Mouse (Mus musculus) ES-Bruce4 (cell line): ENCODE data around the gene Galnt16. TPM values are rescaled to one million over a fixed set of nuclear protein-coding genes. Genes with fewer than 3 reads are reported as not detected.

Experiments used
- H3K27ac ChIP-seq: 2 replicates; pipeline ENCODE4 v1.5.1; 2012; ENCODE audit warnings: low read length, inconsistent platforms; ENCODE audit not compliant: insufficient read depth
- H3K27me3 ChIP-seq: 2 replicates; pipeline ENCODE4 v1.6.1; 2012; ENCODE audit warnings: mild to moderate bottlenecking, low read length, inconsistent platforms; ENCODE audit not compliant: control insufficient read depth, poor library complexity, insufficient read depth, severe bottlenecking
- H3K36me3 ChIP-seq: 2 replicates; pipeline ENCODE4 v1.6.1; 2012; ENCODE audit warnings: inconsistent platforms, mild to moderate bottlenecking, low read length, moderate library complexity; ENCODE audit not compliant: control insufficient read depth, poor library complexity, insufficient read depth, severe bottlenecking
- H3K4me1 ChIP-seq: one replicate; pipeline ENCODE4 v1.8.1; 2011; ENCODE audit warnings: low read length; ENCODE audit not compliant: control insufficient read depth, insufficient read depth
- H3K4me3 ChIP-seq: 2 replicates; pipeline ENCODE4 v1.5.1; 2011; ENCODE audit warnings: low read depth, mild to moderate bottlenecking, low read length
- H3K9ac ChIP-seq: 2 replicates; pipeline ENCODE4 v1.6.1; 2012; ENCODE audit warnings: low read depth, mild to moderate bottlenecking, inconsistent platforms; ENCODE audit not compliant: poor library complexity, severe bottlenecking
- H3K9me3 ChIP-seq: replicated peaks from 2 replicates; pipeline ENCODE4 v1.6.1; 2012; ENCODE audit warnings: mild to moderate bottlenecking, low read length, inconsistent platforms; ENCODE audit not compliant: control insufficient read depth, poor library complexity, insufficient read depth, severe bottlenecking
- CTCF ChIP-seq: IDR thresholded peaks from one replicate; pipeline ENCODE4 v1.8.1; 2011; ENCODE audit warnings: low read depth, low read length
- EP300 ChIP-seq: IDR thresholded peaks from 2 replicates; pipeline ENCODE4 v1.6.1; 2011; ENCODE audit warnings: low read depth, low read length; ENCODE audit not compliant: insufficient read depth
- POLR2A ChIP-seq: IDR thresholded peaks from one replicate; pipeline ENCODE4 v1.8.1; 2011; ENCODE audit warnings: low read length; ENCODE audit not compliant: insufficient read depth
- polyA plus RNA-seq: library from polyadenylated mRNA; stranded (reverse); fragments of >200 nt; gene quantifications from 2 replicates; pipeline ENCODE4 v1.2.4, GENCODE M21; 2011; ENCODE audit warnings: low read depth; ENCODE audit not compliant: missing spikeins, insufficient read depth, insufficient read length

Gene Galnt16
- polyA plus RNA-seq, 1 experiment = 0.58 TPM

DNA sequence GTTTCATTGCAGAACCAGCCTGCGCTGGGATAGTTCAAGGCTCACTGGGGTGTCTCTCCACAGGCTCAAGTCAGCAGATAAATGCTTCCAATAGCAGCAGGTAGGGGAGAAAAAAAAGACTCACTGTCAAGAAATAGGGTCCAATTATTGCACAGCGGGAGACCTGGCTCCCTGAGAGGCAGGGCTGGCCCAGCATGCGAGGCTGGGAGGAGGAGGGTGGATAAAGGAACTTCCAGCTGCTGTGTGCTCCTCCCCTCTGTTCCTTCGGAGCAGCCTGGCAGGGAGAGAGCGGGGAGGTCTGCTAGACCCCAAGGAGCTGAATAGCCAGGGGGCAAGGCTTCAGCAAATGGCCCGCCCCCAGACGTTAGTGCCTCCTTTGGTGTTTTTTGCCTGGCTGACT, 7.4 kb downstream of the Galnt16 start:
- no peaks in the 10 kb centered on the region for H3K36me3 ChIP-seq
- TF ChIP-seq EP300 (no peak), POLR2A (no peak), CTCF (no peak)
- no peak overlapping the region for H3K27ac ChIP-seq
- H3K4me3 ChIP-seq = no peak overlapping the region
- H3K27me3 ChIP-seq = no peaks in the 10 kb centered on the region
- no peaks in the 10 kb centered on the region for H3K9me3 ChIP-seq
- H3K9ac ChIP-seq = no peak overlapping the region
- H3K4me1 ChIP-seq = no peaks in the 10 kb centered on the region

DNA sequence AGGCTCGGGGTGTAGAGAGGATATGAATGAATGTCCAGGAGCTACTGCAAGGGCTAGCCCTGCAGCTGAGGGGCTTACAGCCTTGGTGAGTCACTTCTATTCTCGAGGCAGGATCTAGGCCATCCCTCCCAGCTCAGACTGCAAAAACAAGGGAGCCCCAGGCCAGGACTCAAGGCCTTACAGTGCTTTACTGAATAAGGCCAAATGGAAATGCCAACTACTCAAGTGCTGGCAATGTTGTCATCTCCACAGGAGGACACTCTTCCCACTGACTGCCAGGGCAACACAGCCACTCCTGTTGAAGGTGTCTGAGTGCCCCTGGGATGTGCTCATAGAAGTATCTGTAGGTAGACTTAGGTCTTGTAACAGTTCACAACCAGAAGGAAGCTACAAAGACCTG, 8.4 kb downstream of the Galnt16 start:
- Histone ChIP-seq H3K9ac (no peak overlapping the region), H3K27ac (no peak overlapping the region), H3K4me1 (no peaks in the 10 kb centered on the region), H3K36me3 (no peaks in the 10 kb centered on the region), H3K27me3 (no peaks in the 10 kb centered on the region), H3K9me3 (no peaks in the 10 kb centered on the region), H3K4me3 (no peak overlapping the region)
- TF ChIP-seq EP300 = no peak
- TF ChIP-seq POLR2A = no peak
- TF ChIP-seq CTCF = no peak

DNA sequence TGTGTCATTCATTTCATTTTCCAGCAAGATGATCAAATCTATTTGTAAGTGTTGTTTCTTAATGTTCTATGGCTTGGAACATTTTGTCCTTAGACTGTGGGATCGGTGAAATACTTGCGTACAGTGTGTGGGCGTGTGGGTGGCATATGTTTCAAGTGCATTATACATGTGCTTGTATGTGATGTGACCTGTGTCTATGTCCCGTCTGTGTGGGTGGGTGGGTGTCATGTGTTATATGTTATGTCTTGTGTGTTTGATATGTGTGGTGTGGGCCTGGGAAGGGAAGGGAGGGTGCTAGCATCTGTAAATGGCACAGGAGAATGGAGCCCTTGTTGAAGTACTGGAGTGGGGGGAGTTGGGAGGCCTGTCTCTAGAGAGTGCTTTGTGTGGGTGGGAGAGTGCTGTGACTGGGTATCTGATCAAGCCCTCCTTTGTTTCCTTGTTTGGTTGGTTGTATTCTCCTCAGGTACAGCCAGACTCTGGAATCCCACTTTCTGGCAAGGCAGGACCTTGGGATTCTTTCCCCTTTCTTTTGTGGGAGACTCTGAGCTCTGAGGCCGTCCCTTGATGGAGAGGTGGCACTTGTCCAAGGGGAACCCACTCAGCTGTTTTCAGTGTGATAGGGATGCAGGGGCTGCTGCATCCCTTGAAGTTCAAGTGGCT, 9.8 kb downstream of the Galnt16 start:
- TF ChIP-seq EP300 (no peak), CTCF (no peak), POLR2A (no peak)
- H3K27me3 ChIP-seq = no peaks in the 10 kb centered on the region
- H3K9me3 ChIP-seq = no peaks in the 10 kb centered on the region
- H3K27ac ChIP-seq = no peak overlapping the region
- H3K9ac ChIP-seq = no peak overlapping the region
- H3K4me1 ChIP-seq = no peaks in the 10 kb centered on the region
- H3K4me3 ChIP-seq = no peak overlapping the region
- no peaks in the 10 kb centered on the region for H3K36me3 ChIP-seq

DNA sequence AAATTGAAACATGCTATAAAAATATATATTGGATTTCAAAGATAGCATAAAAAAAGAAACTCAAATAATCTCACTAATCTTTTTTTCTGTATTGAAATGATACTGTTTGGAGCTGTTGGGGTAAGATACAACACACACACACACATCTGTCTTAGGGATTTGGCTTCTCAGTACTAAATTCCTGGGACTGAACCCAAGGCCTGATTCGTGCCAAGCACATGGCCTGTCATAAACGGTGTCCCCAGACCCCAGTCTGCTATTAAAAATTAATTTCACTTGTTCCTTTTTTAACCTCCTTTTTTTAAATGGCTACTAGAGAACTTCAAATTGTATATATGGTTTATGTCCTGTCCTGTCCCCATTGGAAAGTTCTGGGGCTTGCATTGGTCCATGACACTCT, 12.0 kb downstream of the Galnt16 start:
- Histone ChIP-seq H3K27me3 (no peaks in the 10 kb centered on the region), H3K4me1 (no peaks in the 10 kb centered on the region), H3K9me3 (no peaks in the 10 kb centered on the region), H3K36me3 (no peaks in the 10 kb centered on the region), H3K9ac (no peak overlapping the region), H3K4me3 (no peak overlapping the region), H3K27ac (no peak overlapping the region)
- TF ChIP-seq CTCF = no peak
- TF ChIP-seq EP300 = no peak
- TF ChIP-seq POLR2A = no peak

DNA sequence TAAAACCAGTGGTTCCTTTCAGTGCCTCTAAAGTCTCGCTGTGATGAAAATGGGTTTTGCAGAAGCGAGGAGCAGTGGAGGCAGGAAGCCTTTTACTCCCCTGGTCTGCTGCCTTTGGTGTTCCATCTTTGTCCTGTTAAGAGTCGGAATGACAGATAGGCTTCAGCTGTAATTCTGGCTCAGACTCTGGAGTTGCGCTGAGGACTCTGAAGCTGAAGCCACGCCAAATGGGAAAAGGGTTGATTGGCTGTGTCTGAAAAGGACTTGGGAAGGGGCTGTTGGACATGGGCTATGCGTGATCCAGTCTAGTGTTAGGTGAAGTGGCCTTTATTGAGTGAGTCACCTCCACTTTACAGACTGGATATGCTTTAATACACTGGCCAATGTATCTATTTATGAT, 12.6 kb downstream of the Galnt16 start:
- Histone ChIP-seq H3K27ac (no peak overlapping the region), H3K36me3 (no peaks in the 10 kb centered on the region), H3K9me3 (no peaks in the 10 kb centered on the region), H3K27me3 (no peaks in the 10 kb centered on the region), H3K9ac (no peak overlapping the region), H3K4me3 (no peak overlapping the region), H3K4me1 (no peaks in the 10 kb centered on the region)
- no peak for TF ChIP-seq POLR2A
- no peak for TF ChIP-seq CTCF
- TF ChIP-seq EP300 = no peak

DNA sequence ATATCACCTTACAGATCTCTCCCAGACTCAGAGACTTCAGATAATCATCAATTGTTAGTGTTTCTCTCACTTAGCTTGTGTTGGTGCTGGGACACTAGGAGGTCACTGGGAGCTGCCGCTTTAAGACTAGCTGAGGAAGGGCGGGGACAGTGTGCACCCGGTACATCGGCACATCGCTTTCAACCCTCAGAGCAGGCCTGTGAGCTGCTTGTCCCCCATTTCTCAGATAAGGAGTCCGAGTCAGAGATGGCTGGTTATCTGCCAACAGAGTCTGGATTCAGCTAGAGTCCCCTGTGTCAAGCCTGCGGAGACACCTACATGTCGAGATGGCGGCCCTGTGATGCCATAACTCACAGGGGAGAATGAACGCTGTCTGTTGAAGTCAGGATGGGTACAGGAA, 13.5 kb downstream of the Galnt16 start:
- Histone ChIP-seq H3K27ac (no peak overlapping the region), H3K9ac (no peak overlapping the region), H3K4me3 (no peak overlapping the region), H3K27me3 (no peaks in the 10 kb centered on the region), H3K36me3 (no peaks in the 10 kb centered on the region), H3K9me3 (no peaks in the 10 kb centered on the region), H3K4me1 (no peaks in the 10 kb centered on the region)
- TF ChIP-seq POLR2A (no peak), CTCF (no peak), EP300 (no peak)
